Mouse (Mus musculus): Measurements from ENCODE around the gene Gm29133. TPM values are rescaled to one million over a fixed set of nuclear protein-coding genes. Genes with fewer than 3 reads are reported as not detected.

Gm29133 gene
- polyA plus RNA-seq, 2 experiments = not detected

DNA sequence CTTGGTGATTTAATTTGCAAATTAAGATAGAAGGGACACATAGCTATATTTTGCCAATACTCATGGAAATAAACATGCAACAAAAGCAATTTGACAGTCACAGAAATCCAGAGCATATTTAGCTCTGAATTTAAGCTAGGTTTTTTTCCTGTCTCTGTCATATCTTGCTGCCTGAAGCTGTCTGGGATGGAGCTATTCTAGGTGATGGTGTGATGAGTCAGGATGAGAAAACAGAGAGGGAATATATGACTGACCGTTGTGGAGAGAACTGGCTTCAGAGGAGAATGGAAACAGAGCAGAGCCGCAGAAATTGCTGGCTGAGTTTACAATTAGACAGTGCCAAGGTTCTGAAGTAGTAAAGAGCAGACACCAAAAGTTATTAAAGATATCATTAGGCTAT, 26.3 kb downstream of the Gm29133 start:
- DNase-seq (ENCODE audit: low read depth in 3 of 3, low spot score in 3 of 3) = no peak
- TF ChIP-seq CTCF (IDR thresholded peaks at IDR 0.05; ENCODE audit: low read depth) (no peak), EP300 (IDR thresholded peaks at IDR 0.05; ENCODE audit: low read depth) (no peak)
- Histone ChIP-seq H3K4me1 (replicated peaks; ENCODE audit: control insufficient read depth in 2 of 2, insufficient read depth in 2 of 2, low read length in 1 of 2) (no peaks in the 10 kb centered on the region), H3K27ac (no peak overlapping the region), H3K27me3 (ENCODE audit: control insufficient read depth, insufficient read depth, low read length) (no peaks in the 10 kb centered on the region), H3K9ac (replicated peaks) (no peak overlapping the region), H3K4me3 (ENCODE audit: insufficient read depth in 1 of 2, low read depth in 2 of 2, low read length in 2 of 2) (no peak overlapping the region), H3K9me3 (ENCODE audit: control insufficient read depth, low read length) (no peaks in the 10 kb centered on the region), H3K36me3 (replicated peaks; ENCODE audit: control insufficient read depth, insufficient read depth, low read depth) (no peaks in the 10 kb centered on the region), H3K4me2 (ENCODE audit: low read depth) (no peak overlapping the region)
- no peak for ATAC-seq (ENCODE audit: insufficient read depth)
- WGBS (ENCODE audit: insufficient replicate concordance) = 54% methylated on average over 2 of the region's 2 CpGs

DNA sequence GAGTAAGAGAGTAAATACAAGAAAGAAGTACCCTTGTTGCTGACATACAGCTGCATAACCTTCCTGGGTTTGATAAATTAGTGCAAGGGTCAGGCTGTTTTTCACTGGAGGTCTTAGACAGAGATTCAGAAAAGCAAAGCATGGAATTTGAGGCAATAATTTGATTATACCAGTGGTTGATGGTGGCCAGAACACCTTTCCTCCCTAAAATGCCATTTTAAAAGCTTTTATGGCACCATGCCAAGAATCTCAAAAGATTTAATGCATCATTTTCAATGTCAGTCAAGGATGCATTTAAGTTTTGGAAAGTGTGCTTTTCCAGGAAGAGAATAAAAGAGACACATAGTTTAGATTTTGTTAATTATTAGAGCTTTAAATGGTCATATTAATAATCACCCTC, 60.0 kb downstream of the Gm29133 start:
- no peaks in the 10 kb centered on the region for H3K4me1 ChIP-seq (replicated peaks; ENCODE audit: control insufficient read depth in 2 of 2, insufficient read depth in 2 of 2, low read length in 1 of 2)
- no peak overlapping the region for H3K9ac ChIP-seq (replicated peaks)
- no peak overlapping the region for H3K27ac ChIP-seq
- ATAC-seq (ENCODE audit: insufficient read depth) (no peak), DNase-seq (ENCODE audit: low read depth in 3 of 3, low spot score in 3 of 3) (no peak)
- TF ChIP-seq CTCF (IDR thresholded peaks at IDR 0.05; ENCODE audit: low read depth) = no peak
- TF ChIP-seq EP300 (IDR thresholded peaks at IDR 0.05; ENCODE audit: low read depth) = no peak
- no peak overlapping the region for H3K4me2 ChIP-seq (ENCODE audit: low read depth)
- H3K36me3 ChIP-seq (replicated peaks; ENCODE audit: control insufficient read depth, insufficient read depth, low read depth) = no peaks in the 10 kb centered on the region
- H3K9me3 ChIP-seq (ENCODE audit: control insufficient read depth, low read length) = no peaks in the 10 kb centered on the region
- H3K4me3 ChIP-seq (ENCODE audit: insufficient read depth in 1 of 2, low read depth in 2 of 2, low read length in 2 of 2) = no peak overlapping the region
- no peaks in the 10 kb centered on the region for H3K27me3 ChIP-seq (ENCODE audit: control insufficient read depth, insufficient read depth, low read length)

DNA sequence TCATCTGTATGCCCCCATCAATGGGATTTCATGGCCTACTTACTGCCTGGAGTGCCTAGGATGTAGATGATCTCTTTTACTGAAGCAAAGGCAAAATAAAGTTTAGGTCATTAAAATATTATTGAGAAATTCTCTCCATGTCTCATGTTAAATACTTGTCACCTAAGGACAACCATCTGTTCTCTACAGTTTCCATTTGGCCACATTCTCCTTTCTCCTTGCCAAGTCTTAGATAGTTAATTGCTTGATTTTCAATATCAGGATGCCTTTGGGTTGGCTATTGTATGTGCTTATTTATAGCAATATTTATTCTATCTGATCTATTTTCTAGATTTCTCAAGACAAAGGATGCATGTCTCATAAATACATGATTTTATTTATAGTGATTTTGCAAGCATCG, 75.9 kb downstream of the Gm29133 start:
- no peak overlapping the region for H3K4me2 ChIP-seq (ENCODE audit: low read depth)
- H3K9me3 ChIP-seq (ENCODE audit: control insufficient read depth, low read length) = no peaks in the 10 kb centered on the region
- H3K4me1 ChIP-seq (replicated peaks; ENCODE audit: control insufficient read depth in 2 of 2, insufficient read depth in 2 of 2, low read length in 1 of 2) = no peaks in the 10 kb centered on the region
- WGBS (ENCODE audit: insufficient replicate concordance) = 63% methylated on average over 1 of the region's 1 CpGs
- H3K4me3 ChIP-seq (ENCODE audit: insufficient read depth in 1 of 2, low read depth in 2 of 2, low read length in 2 of 2) = no peak overlapping the region
- DNase-seq (ENCODE audit: low read depth in 3 of 3, low spot score in 3 of 3) (no peak), ATAC-seq (ENCODE audit: insufficient read depth) (no peak)
- no peak for TF ChIP-seq CTCF (IDR thresholded peaks at IDR 0.05; ENCODE audit: low read depth)
- no peak for TF ChIP-seq EP300 (IDR thresholded peaks at IDR 0.05; ENCODE audit: low read depth)
- no peak overlapping the region for H3K27ac ChIP-seq
- H3K36me3 ChIP-seq (replicated peaks; ENCODE audit: control insufficient read depth, insufficient read depth, low read depth) = no peaks in the 10 kb centered on the region
- no peak overlapping the region for H3K9ac ChIP-seq (replicated peaks)
- H3K27me3 ChIP-seq (ENCODE audit: control insufficient read depth, insufficient read depth, low read length) = no peaks in the 10 kb centered on the region

DNA sequence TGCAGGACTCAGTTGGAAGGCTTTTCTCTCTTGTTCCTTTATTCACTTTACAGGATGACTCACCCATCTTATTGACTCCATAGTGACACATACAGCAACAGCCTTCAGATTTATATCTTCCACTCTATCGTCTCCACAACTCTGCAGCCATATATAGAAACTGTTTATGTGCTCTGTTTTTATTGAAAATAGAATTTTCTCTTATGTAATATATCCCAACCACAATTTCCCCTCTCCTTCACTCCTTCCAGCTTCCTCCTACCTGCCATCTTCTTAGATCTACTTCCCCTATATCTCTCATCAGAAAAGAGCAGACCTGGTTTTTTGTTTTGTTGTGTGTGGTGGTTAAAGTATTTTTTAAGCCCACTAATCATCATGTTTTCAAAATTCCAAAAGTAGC, 76.5 kb downstream of the Gm29133 start:
- H3K36me3 ChIP-seq (replicated peaks; ENCODE audit: control insufficient read depth, insufficient read depth, low read depth) = no peaks in the 10 kb centered on the region
- DNase-seq (ENCODE audit: low read depth in 3 of 3, low spot score in 3 of 3) = no peak
- H3K4me1 ChIP-seq (replicated peaks; ENCODE audit: control insufficient read depth in 2 of 2, insufficient read depth in 2 of 2, low read length in 1 of 2) = no peaks in the 10 kb centered on the region
- no peak for ATAC-seq (ENCODE audit: insufficient read depth)
- no peaks in the 10 kb centered on the region for H3K27me3 ChIP-seq (ENCODE audit: control insufficient read depth, insufficient read depth, low read length)
- H3K4me2 ChIP-seq (ENCODE audit: low read depth) = no peak overlapping the region
- 34% methylated on average over 1 of the region's 1 CpGs for WGBS (ENCODE audit: insufficient replicate concordance)
- no peak overlapping the region for H3K27ac ChIP-seq
- TF ChIP-seq EP300 (IDR thresholded peaks at IDR 0.05; ENCODE audit: low read depth) = no peak
- no peak for TF ChIP-seq CTCF (IDR thresholded peaks at IDR 0.05; ENCODE audit: low read depth)
- H3K4me3 ChIP-seq (ENCODE audit: insufficient read depth in 1 of 2, low read depth in 2 of 2, low read length in 2 of 2) = no peak overlapping the region
- H3K9me3 ChIP-seq (ENCODE audit: control insufficient read depth, low read length) = no peaks in the 10 kb centered on the region
- H3K9ac ChIP-seq (replicated peaks) = no peak overlapping the region

DNA sequence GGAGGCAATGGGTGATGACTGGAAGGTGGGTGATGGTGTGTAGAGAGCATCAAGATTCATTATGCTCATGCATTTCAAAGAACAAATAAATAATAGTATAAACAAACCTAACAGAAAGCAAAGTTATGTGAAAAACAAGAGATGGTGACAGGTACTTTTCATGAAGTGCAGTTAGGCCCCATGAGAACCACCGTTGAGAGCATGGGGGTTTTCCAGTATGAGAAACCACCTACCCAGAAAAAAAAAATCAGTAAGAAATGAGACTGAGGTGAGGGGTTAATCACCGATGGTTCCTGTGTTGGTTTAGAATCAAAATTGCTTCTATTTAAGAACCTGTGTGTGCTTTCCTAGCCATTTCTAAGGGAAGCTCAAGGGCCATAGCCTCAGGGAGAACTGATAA, 86.8 kb downstream of the Gm29133 start:
- DNase-seq (ENCODE audit: low read depth in 3 of 3, low spot score in 3 of 3) (no peak), ATAC-seq (ENCODE audit: insufficient read depth) (no peak)
- H3K27me3 ChIP-seq (ENCODE audit: control insufficient read depth, insufficient read depth, low read length) = no peaks in the 10 kb centered on the region
- H3K27ac ChIP-seq = no peak overlapping the region
- no peak overlapping the region for H3K9ac ChIP-seq (replicated peaks)
- TF ChIP-seq EP300 (IDR thresholded peaks at IDR 0.05; ENCODE audit: low read depth) (no peak), CTCF (IDR thresholded peaks at IDR 0.05; ENCODE audit: low read depth) (no peak)
- H3K4me2 ChIP-seq (ENCODE audit: low read depth) = no peak overlapping the region
- no peaks in the 10 kb centered on the region for H3K36me3 ChIP-seq (replicated peaks; ENCODE audit: control insufficient read depth, insufficient read depth, low read depth)
- H3K9me3 ChIP-seq (ENCODE audit: control insufficient read depth, low read length) = no peaks in the 10 kb centered on the region
- WGBS (ENCODE audit: insufficient replicate concordance) = 55% methylated on average over 2 of the region's 2 CpGs
- H3K4me1 ChIP-seq (replicated peaks; ENCODE audit: control insufficient read depth in 2 of 2, insufficient read depth in 2 of 2, low read length in 1 of 2) = no peaks in the 10 kb centered on the region
- H3K4me3 ChIP-seq (ENCODE audit: insufficient read depth in 1 of 2, low read depth in 2 of 2, low read length in 2 of 2) = no peak overlapping the region

Measured in liver, embryonic 14.5 days (tissue).